Mouse (Mus musculus): ENCODE data around the gene Magea4.

Gene Magea4

DNA sequence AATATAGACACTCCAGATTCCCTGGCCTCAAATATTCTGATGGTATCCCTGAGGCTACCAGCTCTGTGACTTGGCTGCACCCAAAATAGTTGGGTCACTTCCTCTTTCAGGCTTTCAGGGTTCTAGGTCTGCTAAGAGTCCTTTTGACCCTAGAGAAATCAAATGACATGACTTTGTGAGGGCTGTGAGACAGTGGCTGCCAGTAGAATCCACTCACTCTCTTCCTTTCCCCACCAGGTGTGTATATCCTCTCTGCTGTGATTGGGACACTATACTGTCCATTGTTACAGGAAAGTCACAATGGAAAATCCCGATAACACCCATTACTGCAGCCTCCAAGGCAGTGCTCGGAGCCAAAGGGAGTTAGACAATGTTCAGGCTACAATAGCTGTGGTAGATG is at the start of gene Magea4:
Gene Magea4 (plus strand): TSS at position 301 of the 400 bp plus-strand sequence.
- DNase-seq (ENCODE audit: low read depth, low spot score), result no peak

DNA sequence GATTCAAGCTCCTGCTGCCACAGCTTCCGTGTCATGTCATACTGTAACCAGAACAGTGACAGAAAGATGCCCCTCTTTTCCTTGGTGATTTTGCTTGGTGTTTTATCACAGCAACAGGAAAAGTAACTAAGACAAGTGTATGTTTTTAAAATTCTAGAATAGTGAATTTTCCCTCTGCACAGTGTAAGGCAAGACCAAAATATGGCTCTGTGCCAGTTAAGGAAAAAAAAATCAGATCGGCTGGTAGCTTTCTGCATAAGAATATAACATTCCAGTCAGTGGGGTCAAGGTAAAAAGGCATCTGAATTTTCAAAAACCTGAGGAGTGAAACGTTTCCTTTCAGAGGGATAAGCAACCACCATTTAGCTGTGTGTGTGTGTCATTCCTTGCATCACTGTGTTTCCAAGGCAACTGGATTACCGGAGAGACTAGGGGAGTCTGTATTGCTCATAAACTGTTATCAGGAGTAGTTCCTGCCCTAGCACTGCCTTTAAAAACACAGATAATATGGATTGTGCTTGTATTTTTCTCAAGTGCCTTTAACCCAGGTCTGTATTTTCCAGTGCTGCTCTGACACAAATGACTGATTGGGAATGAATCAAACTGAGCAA is 18.8 kb upstream of the Magea4 start:
- DNase-seq (ENCODE audit: low read depth, low spot score), result peak; percentile 17

DNA sequence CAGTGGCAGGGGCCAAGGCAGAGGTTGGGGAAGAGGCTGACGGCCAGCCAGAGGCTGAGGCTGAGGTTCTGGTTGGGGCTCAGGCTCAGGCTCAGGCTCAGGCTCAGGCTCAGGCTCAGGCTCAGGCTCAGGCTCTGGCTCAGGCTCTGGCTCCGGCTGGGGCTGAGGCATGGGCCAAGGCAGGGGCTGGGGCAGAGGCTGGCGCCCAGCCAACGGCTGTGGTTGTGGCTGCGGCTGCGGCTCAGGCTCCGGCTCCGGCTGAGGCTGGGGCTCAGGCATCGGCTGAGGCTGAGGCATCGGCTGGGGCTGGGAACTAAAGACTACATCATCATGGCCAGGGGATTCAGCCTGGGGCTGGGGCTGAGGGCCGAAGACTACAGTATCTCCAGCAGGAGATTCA is 48.8 kb downstream of the Magea4 start:
- DNase-seq (ENCODE audit: low read depth, low spot score), result no peak

Data from brain, adult 2 months (tissue).